Mouse (Mus musculus): ENCODE data around the gene Stc2. TPM values are rescaled to one million over a fixed set of nuclear protein-coding genes. Genes with fewer than 3 reads are reported as not detected.

Stc2 gene
- total RNA-seq, 4 experiments from 2014 or later: 1.1 to 25.7 (median 4.5) TPM

GRCm38 (mm10) chr11:31366421-31366820 is 3.5 kb downstream of the Stc2 start:
- no peak for DNase-seq (ENCODE audit: low spot score in 2 of 2)

- DNase-seq (ENCODE audit: low spot score in 2 of 2): no peak
Observed at GRCm38 (mm10) chr11:31365981-31366380, 3.9 kb downstream of the Stc2 start.

DNA sequence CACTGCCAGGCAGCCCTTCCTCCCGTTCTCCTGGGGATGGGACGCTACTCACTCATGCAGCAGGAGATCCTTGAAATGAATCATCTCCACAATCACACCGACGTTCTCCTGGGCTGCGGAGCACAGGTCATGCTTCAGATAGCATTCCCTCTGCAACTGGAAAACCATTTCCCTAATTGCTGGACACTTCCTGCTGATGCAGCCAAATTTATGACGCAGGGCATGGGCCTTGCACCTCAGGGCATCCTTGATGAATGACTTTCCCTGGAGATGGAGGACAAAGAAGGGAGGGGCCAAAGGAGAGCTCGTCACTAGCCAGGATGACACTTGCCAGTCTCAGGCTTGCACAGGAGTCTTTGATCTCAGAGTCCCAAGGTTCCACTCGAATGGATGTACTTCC is 4.6 kb downstream of the Stc2 start:
- no peak for DNase-seq (ENCODE audit: low spot score in 2 of 2)

- DNase-seq (ENCODE audit: low spot score in 2 of 2): no peak
Observed at GRCm38 (mm10) chr11:31362856-31363255, 7.0 kb downstream of the Stc2 start.

- no peak for DNase-seq (ENCODE audit: low spot score in 2 of 2)
Observed at GRCm38 (mm10) chr11:31362330-31362729, 7.5 kb downstream of the Stc2 start.

- DNase-seq (ENCODE audit: low spot score in 2 of 2): no peak
Observed at GRCm38 (mm10) chr11:31361047-31361446, 8.8 kb downstream of the Stc2 start.

DNA sequence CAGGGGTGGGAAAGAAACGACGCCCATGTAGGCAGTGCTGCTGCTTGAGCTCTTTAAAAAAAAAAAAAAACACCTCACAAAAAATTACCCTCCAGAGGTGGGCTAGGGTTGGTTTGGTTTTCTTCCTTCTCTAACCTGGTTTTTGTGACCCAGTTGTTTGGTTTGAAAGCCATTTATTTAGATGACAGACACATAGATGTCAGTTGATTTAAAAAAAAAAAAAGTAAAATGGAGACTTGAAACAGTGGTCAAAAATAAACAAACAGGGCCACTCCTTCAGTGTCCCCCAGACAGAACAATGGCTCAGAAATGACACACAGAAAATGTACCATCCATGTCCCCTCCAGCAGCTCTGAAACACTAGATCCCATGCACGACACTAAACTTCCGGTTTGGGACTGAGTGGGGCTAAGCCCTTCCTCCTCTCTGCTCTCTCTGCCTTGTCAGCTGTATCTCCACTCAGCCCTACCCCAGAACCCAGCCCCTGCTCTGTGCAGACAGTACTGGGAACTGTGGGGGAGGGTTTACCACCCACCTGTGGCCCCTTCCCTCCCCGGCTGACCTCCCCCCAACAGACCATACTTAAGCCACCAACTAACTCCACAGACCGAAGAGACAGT is 10.5 kb downstream of the Stc2 start:
- no peak for DNase-seq (ENCODE audit: low spot score in 2 of 2)

- DNase-seq (ENCODE audit: low spot score in 2 of 2): no peak
Observed at GRCm38 (mm10) chr11:31358453-31358852, 11.4 kb downstream of the Stc2 start.

DNA sequence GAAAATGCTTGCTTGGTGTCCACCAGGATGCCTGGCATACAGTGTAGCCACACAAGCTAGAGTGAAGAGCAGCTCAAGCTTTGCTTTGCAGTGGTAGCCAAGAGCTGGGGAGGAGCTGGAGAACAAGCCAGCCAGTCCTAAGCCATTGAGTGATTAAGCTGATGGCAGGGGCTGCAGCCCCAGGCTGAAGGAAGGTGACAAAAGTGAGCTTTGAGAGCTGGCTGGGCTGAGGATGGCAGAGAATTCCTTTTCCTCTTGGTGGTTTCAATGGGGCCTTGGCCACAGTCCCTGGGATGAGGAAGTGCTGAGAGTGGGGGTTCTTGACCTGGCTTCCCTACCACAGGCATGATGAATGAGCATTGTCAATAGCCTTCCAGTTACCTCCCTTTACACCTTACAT is 13.0 kb downstream of the Stc2 start:
- DNase-seq (ENCODE audit: low spot score in 2 of 2): no peak

DNA sequence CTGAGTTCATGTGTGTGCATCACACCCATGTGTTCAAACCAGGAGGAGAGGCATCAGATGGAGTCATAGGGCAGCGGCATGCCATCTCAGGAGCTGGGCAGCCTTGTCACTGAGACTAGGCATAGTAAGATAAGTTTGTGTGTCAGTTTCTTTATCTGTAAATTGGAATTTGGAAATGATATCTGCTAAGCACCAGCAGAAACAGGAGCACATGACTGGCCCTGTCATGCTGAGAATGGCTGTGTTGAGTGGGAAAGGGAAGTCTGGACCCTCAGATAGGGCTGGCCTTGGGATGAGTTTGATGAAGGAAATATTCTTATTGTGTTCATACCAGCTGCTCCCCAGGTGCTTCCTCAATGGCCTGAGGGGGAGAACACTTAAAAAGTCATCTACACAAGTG is 14.1 kb downstream of the Stc2 start:
- no peak for DNase-seq (ENCODE audit: low spot score in 2 of 2)

- no peak for DNase-seq (ENCODE audit: low spot score in 2 of 2)
Observed at GRCm38 (mm10) chr11:31354514-31354913, 15.4 kb downstream of the Stc2 start.

Other genes starting within 250 kb of the Stc2 start
- not detected for gene Gm17332, start 187.6 kb downstream of the Stc2 start, total RNA-seq (2022)